Mouse (Mus musculus) layer of hippocampus, postnatal 25 days (tissue): ENCODE results near the gene Mrpl24. TPM values are rescaled to one million over a fixed set of nuclear protein-coding genes. Genes with fewer than 3 reads are reported as not detected.
"Not testable (repeated sequence)": the region's sequence is repeated elsewhere in the genome, so short reads cannot be mapped to it uniquely, and the experiment has no call there.

Experiments
- DNase-seq, 2 experiments: peaks; one replicate each; pipeline ENCODE4 v3.0.0; 2022; ENCODE audit warnings: mixed read lengths in 2 of 2, low spot score in 1 of 2; ENCODE audit errors: extremely low spot score in 1 of 2
- total RNA-seq, 2 experiments: library from RNA; stranded (reverse); gene quantifications; 2 replicates each; pipeline ENCODE4 v1.2.3; 2021

The Mrpl24 gene
- total RNA-seq = 10 to 100 TPM; 52.8 to 54.1 TPM

DNA sequence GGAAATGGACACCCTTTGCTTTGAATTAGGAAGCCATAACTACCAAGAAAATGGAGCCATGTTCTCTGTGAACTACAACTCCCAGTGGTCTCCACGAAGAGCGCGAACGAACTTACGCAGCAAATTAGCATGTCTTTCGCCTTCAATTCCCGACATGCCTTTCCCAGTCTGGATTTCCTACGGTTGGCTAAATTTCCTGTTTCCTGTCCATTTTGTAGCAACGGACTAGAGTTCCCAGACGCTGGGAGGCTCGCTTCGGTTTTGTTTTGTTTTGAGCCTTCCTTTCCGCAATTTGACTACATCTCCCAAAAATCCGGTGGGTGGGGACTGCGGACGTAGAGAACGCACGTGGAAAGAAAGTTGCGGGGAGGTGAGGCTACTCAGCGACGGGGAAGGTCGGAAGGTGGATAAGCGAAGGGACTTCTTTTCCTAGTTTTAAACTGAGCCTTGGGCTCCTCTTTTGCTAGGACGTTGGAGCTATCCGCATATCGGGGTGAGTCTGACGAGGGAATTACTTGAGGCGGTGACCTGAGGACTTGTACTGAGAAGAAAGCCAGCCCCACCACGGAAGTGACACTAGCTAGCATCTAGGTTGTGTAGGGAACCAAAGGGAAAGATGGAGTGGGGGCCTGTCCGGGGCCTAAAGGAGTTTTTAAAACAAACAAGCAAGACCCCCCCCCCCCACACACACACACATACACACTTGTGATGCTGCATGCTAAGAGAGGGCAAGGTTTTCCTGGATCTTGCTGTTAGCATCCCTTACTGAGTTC, at the start of gene Mrpl24:
TSS of gene Mrpl24 (plus strand) at position 171 of the 773 bp plus-strand sequence.
- DNase-seq = peak; percentile 57 to 58

DNA sequence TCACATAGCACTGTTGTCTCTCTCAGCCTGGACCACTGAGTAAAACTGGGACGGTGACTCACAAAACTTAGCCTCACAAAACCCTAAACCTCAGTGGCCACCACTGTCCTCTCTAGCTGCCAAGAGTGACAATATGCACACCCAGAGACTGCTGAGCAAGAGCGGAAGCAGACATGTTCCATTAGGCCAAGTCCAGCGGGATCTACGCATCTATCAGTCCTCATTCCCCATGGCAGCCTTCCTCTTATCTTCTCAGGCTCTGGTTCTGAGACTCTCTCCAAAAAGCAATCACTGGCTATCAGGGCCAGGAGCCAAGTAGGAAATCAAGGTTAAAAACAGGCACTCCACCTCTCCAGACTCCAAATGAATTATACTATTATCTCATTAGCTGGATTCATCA, 41.6 kb upstream of the Mrpl24 start:
- DNase-seq = no peak

- no peak for DNase-seq
These were observed 35.0 kb upstream of the Mrpl24 start for GRCm38 (mm10) chr3:87884291-87884690.

DNA sequence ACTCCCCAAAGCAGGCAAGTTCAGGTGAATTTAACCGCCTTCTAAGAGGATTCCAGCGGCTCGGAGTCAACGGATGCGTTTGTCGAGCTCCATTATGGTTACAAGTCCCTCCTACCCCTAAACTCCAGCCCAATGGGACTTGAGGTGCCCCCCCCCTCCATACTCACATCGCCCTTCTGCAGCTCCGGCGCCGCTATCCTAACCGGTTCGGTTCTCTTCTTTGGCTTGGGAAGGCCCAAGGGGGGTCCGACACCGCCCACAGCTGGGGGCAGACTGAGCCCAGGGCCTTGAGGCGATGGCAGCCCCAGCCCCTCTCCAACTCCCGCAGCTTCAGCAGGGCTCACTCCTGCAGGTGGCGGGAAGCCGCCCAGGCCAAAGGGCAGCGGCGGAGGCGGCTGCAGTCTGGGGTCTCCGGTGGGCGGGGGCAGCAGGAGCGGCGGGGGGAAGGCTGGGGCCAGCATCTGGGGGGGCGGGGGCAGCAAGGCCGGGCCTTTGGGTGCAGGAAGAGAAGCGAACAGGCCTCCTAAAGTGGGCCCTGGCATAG, 34.5 kb upstream of the Mrpl24 start:
- peak; percentile 32 to 37 for DNase-seq

DNA sequence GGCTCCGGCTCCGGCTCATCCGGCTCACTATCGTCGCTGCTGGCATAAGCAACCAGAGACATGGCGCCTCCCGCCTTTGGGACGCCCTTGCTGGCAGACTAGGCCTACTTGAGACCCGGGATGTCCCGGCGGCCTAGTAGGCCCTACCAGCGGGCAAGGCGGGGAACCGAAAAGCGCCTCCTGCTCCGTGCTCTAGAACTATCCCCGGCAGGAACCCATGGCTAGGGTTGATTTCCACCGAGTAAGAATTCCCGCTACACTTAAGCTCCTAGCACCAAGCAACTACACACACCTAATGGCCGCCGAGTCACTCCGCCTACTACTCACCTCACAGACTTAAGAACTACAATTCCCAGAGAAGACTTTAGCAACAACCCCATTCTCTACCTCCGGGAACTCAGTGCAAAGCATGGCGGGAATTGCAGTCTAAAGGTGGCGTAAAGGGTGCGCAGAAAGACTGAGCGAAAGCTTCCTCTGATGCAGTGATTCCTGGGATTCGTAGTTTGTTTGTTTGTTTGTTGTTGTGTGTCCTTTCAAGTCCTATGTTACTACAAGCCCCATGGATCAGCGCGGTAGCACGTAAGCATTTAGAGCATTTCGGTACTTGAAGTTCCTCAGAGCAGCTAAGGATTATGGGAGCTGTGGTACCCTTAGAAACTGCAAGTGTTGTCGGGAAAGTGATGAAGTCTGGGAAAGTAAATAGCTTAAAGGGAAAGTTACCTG, 33.9 kb upstream of the Mrpl24 start, which contains the start of gene Prcc:
TSS of gene Prcc (minus strand) at position 328 of the 723 bp plus-strand sequence.
- DNase-seq = peak; percentile 63 to 71

GRCm38 (mm10) chr3:87886004-87886365, 33.3 kb upstream of the Mrpl24 start:
- peak in 1 of 2 experiments; percentile 43 for DNase-seq

GRCm38 (mm10) chr3:87886416-87886815, 32.9 kb upstream of the Mrpl24 start:
- DNase-seq = no peak

GRCm38 (mm10) chr3:87887400-87887799, 31.9 kb upstream of the Mrpl24 start:
- DNase-seq = not testable (repeated sequence)

DNA sequence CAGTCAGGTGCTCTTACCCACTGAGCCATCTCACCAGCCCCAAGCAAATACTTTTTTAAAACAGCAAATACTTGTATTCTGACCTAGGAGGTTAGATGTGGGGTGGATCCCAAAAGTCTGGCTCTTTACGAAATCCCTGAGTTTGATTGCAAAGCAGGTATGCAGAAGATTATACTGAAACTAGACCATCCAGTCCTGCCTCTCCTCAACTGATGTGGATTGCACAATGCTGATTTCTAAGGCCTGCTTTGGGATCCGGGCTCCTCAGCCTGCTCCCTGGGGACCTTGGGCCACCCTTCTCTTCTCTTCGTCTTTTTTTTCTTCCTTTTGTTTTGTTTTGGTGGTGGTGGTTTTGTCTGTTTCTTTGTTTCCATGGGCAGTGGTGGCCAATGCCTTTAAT, 27.8 kb upstream of the Mrpl24 start:
- DNase-seq = no peak

GRCm38 (mm10) chr3:87893367-87893905, 25.9 kb upstream of the Mrpl24 start:
- no peak for DNase-seq

DNA sequence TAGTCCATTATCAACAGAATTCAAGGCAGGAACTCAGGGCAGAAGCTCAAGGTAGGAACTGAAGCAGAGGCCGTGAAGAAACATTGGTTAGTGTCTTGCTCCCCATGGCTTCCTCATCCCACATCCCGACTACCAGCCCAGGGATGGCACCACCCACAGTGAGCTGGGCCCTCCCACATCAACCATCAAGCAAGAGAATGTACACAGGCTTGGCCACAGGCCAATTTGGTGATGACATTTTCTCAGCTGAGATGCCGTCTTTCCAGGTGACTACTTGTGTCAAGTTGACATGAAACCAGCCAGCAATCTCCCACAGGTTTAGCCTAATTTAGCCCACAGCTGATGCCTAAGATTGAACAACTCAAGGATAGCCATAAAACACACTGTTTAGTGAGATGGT, 20.0 kb upstream of the Mrpl24 start:
- DNase-seq = no peak

- DNase-seq = no peak
These were observed 19.5 kb upstream of the Mrpl24 start for GRCm38 (mm10) chr3:87899776-87900175.

- DNase-seq = no peak
These were observed 18.2 kb upstream of the Mrpl24 start for GRCm38 (mm10) chr3:87901036-87901624.

- DNase-seq = not testable (repeated sequence)
These were observed 17.3 kb upstream of the Mrpl24 start for GRCm38 (mm10) chr3:87901959-87902358.

DNA sequence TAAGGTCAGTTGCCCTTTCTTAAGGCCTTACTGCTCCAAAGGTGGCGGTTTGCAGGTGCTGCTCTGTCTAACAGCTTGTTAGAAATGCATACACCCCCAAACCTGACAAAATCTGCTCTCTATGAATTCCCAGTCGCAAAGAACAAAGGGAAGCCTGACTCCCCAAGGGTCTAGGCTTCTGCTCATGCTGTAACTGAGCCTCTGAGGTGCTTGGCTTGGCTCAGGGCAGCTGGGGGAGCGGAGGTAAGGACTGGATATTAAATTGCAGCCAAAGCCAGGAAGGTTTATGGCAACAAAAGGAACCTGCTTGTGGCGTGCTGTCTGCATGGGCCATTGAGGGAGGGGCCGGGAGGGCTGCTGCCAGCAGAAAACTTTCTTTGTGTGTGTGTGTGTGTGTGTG, 15.5 kb upstream of the Mrpl24 start:
- no peak for DNase-seq

- DNase-seq = peak; percentile 75 to 90
These were observed 13.3 kb upstream of the Mrpl24 start, which contains the start of gene Hdgf for GRCm38 (mm10) chr3:87905880-87906485. Gene Hdgf, plus strand, starts transcription at chr3:87906321.

- DNase-seq = peak in 1 of 2 experiments; percentile 41
These were observed 12.7 kb upstream of the Mrpl24 start for GRCm38 (mm10) chr3:87906601-87906980.

DNA sequence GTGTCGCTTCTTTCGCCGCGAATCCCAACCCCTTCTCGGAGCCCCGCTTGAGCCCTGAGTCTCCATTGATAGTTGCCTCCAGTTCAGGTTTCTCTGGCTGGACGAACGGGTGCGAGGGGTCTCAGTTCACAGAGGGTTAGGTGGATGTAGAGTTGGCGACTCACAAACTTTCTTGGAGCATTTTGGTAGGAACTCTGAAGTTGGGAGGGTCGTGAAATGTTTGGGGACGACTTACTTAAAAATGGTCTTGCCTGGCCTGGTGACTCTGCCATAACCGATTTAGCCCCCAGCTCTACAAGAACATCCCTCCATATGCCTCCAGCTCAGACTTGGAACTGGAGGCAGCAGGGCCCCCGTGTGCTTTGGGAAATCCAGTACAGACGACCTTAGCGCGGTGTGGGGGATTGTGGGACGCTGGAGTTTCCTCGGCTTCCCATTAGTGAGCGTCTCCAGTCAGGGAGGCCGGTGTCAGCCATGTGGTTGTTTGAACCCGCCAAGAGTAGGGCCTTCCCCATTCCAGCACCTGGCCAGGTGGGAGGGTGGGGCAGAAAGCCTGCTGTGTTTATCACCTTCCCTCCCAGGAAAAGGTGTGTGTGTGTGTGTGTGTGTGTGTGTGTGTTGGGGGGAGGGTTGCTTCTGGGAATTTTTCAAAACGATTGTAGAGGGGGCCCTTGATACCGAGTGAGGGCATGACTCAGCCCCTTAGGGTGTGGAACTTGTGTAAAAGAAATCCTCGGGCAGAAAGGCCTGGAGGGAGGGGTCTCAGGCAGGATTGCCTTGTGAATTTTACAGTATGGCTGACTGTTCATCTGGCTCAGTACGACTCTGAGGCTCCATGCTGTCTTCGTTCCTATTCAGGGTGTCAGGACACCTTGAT, 12.1 kb upstream of the Mrpl24 start:
- no peak for DNase-seq

DNA sequence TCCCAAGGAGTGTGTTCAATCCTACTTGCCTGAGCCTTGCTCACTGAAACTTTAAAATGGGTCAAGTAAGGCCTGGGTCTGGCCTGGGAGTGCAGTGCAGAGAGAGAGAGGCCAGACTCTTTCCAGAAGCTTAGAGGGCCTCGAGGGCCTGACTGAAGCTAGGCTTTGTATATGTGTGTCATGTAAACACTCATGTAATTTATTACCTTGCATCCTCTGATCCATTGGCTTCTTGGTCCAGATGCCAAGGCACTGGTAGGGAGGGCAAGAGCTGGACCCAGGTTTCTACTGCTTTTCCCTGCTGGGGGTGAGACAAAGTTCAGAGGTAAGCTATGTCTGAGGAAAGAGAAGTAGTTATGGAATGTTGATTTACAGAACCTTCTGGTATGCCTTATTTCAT, 11.4 kb upstream of the Mrpl24 start:
- no peak for DNase-seq
